Mouse (Mus musculus): Measurements from ENCODE around the gene Dixdc1. TPM values are rescaled to one million over a fixed set of nuclear protein-coding genes. Genes with fewer than 3 reads are reported as not detected.

Gene Dixdc1
- total RNA-seq, 1 experiment from 2014 or later, result 0.99 TPM

DNA sequence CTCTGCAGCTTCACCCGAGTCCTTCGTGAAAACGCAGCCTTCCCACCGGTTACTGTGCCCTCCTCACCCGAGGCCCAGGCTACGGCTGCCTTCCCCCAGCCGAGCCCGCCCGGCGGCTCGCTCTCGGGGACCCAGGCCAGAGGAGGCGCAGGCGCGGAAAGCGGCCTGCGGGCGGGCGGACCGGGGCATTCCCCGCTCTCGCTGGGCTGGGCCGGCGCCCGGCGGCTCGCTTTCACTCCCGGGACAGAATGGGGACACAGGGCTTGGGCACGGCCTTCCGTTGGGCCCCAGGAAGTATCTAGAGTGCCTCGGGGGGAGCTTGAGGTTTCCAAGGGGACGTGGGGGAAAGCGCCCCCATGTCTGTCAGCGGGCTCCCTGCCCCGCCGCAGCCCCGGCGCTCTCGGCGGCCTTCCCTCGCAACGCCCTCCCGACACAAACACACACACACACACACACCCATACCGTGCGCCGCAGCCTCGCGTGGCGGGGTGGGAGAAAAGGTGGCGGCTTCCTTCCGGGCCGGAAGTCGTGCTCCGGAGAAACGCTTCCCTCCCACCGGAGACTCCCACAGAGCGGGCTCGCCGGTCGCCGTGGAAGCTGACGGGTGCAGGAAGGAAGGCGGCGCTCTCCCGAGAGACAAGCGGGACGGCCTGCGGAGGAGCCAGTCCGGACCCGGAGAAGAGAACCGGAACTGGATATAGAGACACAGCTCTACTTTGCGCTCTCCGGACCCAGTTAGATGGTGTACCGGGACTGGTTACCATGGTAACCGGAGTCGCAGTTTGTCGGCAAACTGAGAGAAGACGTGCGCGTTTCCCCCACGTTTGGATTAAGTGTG lies 122.3 kb downstream of the Dixdc1 start, which contains the start of the genes Pih1d2 and Nkapd1:
Pih1d2 (plus strand) TSS at position 556 of the 838 bp plus-strand sequence.
Nkapd1 (minus strand) TSS at position 699 of the 838 bp plus-strand sequence.
- ATAC-seq (replicated peaks in 1 of 2; ENCODE audit: insufficient read depth in 1 of 2, low FRiP score in 2 of 2, low TSS enrichment in 1 of 2, low read depth in 1 of 2, poor library complexity in 2 of 2, severe bottlenecking in 2 of 2), result peak; percentile 84 to 92

DNA sequence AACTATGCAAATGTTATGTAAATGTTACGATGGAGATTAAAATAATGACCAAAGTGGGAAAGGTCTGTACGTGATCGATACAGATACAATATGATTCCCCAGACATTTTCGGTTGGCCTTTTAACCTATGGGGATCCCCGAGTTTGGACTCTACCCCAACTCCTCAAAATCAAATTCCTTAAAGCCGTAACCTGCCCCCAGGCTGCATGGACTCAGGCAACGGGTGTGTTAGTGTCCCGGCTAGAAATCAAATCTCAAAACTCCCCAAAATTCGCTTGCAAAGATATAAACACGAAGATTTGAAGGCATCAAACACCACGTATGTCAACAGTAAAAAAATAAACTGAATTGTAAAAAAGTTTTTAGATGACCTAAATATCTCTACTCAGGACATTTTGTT lies 123.2 kb downstream of the Dixdc1 start:
- ATAC-seq (replicated peaks in 1 of 2; ENCODE audit: insufficient read depth in 1 of 2, low FRiP score in 2 of 2, low TSS enrichment in 1 of 2, low read depth in 1 of 2, poor library complexity in 2 of 2, severe bottlenecking in 2 of 2), result no peak

Other genes starting within 250 kb of the Dixdc1 start
- not detected in 2 replicates for gene Plet1, start 245.0 kb downstream of the Dixdc1 start, total RNA-seq (2017)
- gene Pts, start 210.8 kb downstream of the Dixdc1 start, total RNA-seq (2017), result 91.9 and 128 TPM in 2 replicates
- gene Il18, start 184.7 kb downstream of the Dixdc1 start, total RNA-seq (2017), result 29.5 and 36.7 TPM in 2 replicates
- gene Bco2, start 184.3 kb downstream of the Dixdc1 start, total RNA-seq (2017), result 3.8 and 4.4 TPM in 2 replicates
- gene Tex12, start 178.2 kb downstream of the Dixdc1 start, total RNA-seq (2017), result not detected in 2 replicates
- gene Sdhd, start 135.7 kb downstream of the Dixdc1 start, total RNA-seq (2017), result 142 and 154 TPM in 2 replicates
- gene Timm8b, start 135.6 kb downstream of the Dixdc1 start, total RNA-seq (2017), result 123 and 162 TPM in 2 replicates
- gene Pih1d2, start 122.2 kb downstream of the Dixdc1 start, total RNA-seq (2017), result 0.56 and 4.6 TPM in 2 replicates
- gene Nkapd1, start 122.1 kb downstream of the Dixdc1 start, total RNA-seq (2017), result 43.5 and 73.0 TPM in 2 replicates
- gene Dlat, start 79.7 kb downstream of the Dixdc1 start, total RNA-seq (2017), result 30.7 and 33.5 TPM in 2 replicates
- gene 2310030G06Rik, start 7.0 kb upstream of the Dixdc1 start, total RNA-seq (2017), result not detected in 2 replicates
- 0.84 TPM in 1 of 2 replicates, not detected in the other for gene Cryab, start 11.8 kb upstream of the Dixdc1 start, total RNA-seq (2017)
- gene Hspb2, start 12.8 kb upstream of the Dixdc1 start, total RNA-seq (2017), result not detected in 2 replicates
- gene Fdxacb1, start 28.7 kb upstream of the Dixdc1 start, total RNA-seq (2017), result 8.8 and 8.9 TPM in 2 replicates
- 18.0 and 18.2 TPM in 2 replicates for gene Alg9, start 35.5 kb upstream of the Dixdc1 start, total RNA-seq (2017)
- gene 1110032A03Rik, start 36.0 kb upstream of the Dixdc1 start, total RNA-seq (2017), result 22.5 and 37.0 TPM in 2 replicates
- gene Ppp2r1b, start 105.8 kb upstream of the Dixdc1 start, total RNA-seq (2017), result 38.7 and 40.3 TPM in 2 replicates